Mouse (Mus musculus) yolk sac, embryonic 10.5 days (tissue): ENCODE results near the gene 1500009C09Rik.

ENCODE experiments used
- DNase-seq: peaks from one replicate; pipeline ENCODE4 v3.0.0-alpha.2; 2017; ENCODE audit warnings: low spot score

1500009C09Rik gene

DNA sequence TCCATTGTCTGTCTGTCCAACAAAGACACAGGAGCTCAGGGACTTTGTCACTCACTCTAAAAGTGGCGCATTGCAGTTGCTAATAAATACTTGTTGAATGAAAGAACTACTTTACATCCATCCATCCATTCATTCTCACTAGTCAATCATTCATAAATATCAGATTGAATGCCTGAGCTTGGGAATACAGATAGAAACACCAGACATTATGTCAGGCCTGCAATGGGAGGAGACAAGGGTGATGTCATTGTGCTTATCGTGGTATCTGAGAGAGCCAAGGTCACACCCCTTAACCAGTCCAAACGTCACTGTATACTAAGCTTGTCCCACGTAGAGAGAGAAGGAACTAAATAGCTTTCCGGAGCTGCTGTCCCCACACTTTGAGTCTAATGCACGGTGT, at the start of gene 1500009C09Rik:
TSS of gene 1500009C09Rik (plus strand) at position 301 of the 400 bp plus-strand sequence.
- no peak for DNase-seq

DNA sequence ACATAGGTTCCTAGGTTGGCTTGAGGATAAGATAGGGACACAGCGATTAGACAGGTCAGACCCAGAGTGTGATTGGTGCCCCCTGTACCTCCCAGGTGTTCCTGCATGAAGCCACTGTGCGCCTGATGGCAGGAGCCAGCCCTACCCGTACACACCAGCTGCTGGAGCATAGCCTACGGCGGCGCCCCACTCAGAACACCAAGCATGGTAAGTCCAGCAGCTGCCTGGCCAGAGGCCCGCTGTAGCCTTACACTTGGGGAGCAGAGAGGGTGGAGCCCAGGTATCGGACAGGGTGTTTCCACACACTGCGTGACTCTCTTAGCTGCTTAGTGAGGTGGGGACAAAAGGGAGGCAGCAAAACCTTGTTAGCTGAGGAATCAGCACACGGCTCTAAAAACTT, 49.1 kb upstream of the 1500009C09Rik start:
- DNase-seq = no peak

DNA sequence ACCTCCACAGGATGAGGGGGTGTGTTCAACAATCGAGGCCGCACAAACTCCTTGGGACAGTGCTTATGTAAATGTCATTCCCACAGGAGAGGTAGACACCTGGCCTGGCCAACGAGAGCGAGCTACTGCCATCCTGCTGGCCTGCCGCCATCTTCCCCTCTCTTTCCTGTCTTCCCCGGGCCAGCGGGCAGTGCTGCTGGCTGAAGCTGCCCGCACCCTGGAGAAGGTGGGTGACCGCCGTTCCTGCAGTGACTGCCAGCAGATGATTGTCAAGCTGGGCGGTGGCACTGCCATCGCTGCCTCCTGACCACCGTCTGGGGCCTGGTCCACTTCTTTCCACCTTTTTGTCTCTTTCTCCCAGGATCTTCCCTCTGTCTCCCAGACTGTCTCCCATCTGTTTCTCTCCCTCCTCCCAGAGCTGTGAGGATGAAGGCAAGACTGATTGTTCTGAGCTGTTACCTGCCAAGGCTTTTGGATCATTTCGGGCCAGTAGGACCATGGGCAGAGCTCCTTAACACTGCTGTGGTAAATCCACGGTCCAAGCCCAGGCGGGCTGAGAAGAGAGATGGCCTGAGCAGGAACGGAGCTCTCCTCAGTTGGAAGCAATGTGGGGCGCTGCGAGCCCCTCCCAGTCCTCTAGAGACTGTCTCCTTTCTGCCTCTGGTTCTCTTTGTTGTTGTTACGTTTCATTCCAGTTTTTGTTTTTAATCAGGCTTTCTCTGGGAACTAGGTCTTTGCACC, 48.4 kb upstream of the 1500009C09Rik start:
- DNase-seq = no peak

DNA sequence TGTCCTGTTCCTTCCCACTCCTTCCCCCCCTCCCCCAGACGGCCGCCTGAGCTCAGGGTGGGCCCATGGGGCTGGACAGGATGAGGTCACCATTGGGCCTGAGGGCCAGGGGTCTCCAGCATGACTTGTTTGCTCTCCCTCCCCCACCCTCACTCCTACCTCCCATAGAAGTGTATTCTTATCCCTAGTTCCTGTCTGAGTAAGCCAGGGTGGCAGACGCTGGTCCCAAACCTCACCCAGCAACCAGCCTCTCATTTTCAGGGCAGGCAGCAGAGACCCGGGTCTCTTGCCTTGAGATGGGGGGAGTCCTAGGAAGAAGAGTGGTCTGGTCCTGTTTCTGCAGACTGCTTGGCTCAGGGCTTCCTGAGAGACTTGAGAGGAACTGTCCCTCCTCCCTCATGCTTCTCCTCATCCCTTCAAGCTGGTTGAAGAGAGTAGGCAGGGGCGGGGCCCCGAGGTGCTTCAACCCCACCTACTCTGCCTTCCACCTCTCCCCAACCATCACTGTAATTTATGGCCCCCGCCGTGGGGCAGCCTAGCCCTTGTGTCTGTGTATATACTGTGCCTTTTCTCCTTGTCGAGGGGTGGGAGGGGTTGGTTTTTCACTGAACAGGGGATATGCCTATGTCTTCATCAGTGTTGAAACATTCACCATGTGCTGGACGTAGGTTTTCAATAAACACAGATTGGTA, 47.4 kb upstream of the 1500009C09Rik start:
- no peak for DNase-seq

DNA sequence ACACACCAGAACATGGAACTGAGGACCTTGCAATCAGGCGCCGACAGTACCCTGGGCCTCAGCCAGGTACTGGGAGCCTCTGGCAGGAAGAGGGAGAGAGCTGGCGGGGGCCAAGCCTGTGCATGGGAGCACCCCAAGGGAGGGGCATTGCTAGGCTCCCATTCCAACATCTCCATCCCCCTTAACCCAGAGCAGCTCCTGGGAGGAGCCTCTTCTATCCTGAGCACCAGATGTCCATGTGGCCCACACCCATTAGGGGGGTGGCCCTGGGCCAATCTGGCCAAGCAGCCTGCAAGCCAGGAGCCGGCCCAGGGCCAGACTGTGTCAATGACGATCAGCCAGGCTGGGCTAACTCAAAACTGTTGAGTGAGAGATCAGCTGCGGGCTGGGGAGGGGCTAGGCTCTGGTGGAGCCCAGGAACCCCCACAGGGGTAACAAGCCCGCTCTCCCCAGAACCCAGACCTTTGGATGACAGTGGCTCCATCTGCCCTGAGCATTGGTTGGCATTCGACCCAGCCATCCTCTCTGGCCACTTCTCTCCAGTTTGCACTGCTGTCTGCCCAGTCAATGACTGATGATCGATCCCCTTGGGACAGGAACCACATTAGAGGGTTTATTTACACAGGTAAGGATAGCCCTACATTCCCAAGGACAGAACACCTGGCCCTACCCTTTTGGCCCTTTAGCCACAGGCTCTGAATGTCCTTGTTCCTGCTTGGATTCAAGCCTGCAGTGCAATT, 45.7 kb upstream of the 1500009C09Rik start:
- no peak for DNase-seq

DNA sequence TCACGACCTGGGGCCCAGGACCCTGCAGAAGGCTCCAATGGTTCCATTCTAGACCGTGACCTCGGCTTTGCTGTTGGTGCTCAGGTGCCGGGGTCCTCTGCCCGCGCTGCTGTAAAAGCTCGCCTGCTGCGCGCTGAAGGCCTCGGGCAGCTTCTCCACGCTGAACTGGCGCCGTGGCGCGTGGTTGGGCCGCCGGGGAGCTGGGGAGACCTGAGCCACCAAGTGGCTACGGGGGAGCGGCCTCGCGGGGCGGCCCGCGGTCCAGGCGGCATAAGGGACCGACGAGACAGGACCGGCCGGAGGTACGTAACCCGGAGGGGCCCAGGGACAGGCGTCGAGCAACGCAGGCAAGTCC, 45.1 kb upstream of the 1500009C09Rik start:
- DNase-seq = no peak

DNA sequence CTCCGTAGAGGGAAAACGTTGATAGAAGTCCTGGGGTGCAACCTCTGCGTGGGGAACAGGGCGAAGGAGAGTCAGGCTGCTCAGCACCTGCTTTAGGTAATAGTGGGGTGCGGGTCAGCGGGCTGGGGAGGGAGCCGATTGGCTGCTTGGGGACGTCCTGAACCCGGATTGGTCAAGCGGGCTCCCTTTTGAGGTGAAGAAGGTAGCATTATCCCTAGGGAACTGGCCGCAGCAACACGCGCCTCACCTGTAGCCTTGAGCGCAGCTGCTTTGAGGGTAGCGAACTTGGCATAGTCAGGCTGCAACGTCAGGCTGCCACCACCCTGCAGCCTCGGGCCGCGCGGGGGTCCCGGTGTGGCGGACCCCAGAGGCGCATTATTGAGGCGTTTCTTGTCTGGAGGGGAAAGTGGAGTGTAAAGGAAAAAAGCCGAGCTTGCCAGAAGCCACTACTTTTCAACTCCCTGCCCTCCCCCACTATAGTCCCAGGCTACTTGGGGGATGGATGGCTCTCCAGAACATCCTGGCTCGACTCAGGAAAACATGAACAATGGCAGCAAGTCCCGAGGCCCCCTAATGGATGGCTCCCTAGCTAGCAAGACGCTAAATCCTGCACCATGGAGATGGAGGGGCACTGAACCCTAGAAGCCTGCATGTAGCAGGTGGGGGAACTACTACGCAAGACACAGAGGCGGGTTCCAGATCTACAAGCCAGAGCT, 44.5 kb upstream of the 1500009C09Rik start:
- DNase-seq = no peak

DNA sequence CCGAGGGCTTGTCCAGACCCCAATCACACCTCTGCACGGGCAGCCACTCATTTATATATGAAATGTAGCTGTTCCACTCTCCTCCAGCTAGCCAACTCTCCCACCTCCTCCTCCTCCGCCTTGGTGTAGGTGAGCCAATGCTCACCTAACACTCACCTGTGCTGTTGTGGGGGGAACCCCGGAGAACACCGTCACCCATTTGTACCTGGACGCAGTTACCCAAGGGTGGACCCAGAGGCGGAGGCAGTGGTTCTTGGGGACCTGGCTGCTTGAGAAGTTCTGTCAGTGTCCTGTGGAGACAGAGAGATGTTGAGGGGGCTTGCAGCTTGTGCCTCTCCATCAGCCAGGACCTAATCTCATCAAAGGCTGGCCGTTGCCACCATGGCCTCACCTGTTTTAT, 43.9 kb upstream of the 1500009C09Rik start:
- DNase-seq = no peak

DNA sequence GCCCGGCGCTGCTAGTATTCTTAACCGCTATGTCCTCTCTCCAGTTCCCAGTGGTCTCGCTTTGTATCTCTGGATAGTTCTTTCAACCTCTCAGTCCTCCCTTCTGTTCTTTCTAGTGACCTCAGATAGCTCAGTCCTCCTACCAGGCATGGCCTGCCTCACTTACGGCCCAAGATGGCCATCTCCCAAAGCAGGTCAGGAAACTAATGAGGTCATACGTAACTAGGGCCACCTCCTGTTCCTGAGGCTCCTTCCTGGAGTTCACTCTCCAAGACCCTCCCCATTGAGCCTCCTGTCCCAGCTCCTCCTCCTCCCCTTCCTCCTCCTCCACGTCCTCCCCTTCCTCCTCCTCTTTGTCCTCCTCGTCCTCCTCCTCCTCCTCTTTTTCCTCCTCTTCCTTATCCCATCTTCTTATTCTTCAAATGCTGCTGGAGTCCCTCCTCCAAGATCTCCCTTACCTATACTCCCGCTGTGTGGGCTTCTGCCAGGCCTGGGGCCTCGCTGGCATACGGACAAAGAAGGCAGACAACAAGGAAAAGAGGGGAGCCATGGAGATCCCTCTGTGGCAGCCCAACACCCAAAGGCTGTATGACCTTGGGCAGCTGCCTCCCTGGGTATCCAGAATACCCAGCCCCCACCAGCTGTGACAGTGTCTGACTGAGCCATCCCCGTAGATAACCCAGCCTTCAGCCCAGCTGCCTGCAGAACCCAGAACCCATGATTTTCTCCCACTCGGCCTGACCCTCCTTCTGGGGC, 42.7 kb upstream of the 1500009C09Rik start:
- DNase-seq = no peak

DNA sequence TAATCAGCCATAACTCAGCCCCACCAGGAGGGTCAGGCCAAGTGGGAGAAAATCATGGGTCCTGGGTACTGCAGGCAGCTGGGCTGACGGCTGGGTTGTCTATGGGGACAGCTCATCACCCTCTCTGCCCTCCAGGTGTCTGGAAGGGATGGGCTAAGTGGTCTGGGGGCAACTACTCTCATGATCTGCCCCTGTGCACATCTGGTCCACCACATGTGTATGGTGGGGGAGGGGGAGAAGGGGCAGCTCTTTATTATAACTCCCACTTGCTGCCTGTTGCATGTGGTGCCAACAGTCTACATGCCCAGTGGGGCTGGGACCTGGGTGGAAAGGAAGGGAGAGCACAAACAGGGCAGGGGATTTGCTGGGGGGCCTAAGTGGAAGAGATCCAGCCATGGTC, 41.4 kb upstream of the 1500009C09Rik start:
- DNase-seq = no peak

DNA sequence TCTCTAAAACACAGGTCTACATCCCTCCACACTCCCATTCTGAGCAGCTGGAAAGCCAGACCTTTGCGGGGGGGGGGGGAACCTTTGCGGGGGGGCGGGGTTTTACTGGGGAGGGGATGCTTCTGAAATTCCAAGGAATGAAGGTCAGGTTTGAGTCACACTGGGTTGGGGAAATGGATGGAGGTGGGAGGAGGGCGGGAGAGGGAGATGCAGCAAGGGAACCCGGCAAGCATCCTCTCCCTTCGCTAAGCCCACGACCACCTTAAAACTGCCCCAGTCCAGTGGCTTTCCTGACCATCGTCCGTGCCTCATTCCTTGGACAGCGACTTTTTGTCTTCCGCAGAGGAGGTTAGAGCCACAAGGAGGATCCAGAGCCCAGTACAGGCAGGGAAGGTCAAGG, 40.9 kb upstream of the 1500009C09Rik start:
- no peak for DNase-seq

DNA sequence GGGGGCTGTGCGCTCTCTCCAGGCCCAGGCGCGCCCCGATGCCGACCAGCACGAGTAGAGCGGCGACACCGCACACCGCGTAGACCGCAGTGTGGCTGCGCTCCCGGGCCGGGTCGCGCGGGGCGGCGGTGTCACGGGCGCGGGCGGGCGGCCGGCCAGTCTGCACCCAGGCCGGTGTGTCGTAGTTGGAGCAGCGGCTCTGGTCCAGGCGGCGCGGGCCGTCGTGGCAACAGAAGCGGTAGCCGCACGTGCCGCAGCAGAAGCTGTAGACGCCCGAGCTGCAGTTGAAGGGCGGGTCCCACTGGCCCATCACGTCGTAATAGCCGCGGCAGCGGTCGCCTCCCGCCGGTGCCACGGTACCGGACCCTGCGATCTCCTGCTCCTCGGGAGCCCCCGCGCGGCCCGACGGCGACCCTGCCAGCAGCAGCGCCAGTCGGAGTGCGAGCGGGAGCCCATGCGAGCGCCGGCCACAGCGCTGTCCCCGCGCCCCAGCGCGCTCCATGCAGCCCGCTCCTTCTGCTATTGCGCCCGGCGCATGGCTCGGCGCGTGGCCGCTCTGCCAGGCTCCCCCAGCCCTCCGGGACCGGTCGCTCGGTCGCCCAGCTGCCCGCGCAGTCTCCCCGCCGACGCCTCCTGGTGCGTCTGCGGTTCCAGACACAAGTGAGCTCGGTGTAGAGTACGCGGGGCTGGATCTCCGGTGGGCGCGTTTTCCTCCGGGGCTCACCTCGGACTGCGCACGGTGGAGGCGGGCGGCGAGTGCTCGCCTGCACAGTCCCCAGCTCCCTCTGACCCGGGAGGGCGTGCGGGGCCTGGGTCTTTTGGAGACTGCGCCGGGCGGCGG, 40.1 kb upstream of the 1500009C09Rik start:
- DNase-seq = peak; percentile 31

DNA sequence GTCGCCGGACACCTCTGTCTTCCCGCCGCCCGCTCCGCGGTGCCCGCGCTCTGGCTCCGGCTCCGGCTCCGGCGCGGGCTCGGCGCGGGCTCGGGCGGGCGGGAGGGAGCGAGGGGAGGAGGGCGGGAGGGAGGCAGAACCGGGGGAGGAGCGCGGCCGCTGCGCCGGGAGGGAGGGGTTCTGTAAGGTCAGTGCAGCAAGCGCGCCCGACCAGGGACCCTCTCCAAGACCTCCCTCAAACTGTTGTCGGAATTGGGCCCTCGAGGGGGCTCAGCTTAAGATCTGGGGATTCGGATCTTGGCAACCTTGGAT, 39.5 kb upstream of the 1500009C09Rik start, which contains the start of gene Shisa8:
TSS of gene Shisa8 (minus strand) at position 64 of the 312 bp plus-strand sequence.
- DNase-seq = peak; percentile 32

DNA sequence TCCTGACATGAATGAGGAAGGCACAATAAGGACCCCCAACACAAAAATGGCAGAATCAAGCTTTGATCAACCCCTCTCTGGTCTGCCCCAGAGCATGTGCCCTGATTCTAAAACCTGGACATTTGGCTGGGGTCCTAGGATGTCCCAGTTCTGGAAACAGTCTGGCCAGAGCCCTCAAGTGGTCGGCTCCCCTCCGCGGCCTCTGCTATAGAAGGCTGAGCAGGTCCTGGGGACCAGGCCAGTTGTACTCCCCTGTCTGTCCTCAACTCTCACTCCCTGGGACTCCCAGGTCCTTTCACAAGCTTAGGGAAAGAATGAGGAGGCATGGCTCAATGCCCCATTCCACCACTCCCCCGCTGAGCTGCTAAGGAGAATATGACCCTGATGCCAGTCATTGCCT, 39.0 kb upstream of the 1500009C09Rik start:
- no peak for DNase-seq

DNA sequence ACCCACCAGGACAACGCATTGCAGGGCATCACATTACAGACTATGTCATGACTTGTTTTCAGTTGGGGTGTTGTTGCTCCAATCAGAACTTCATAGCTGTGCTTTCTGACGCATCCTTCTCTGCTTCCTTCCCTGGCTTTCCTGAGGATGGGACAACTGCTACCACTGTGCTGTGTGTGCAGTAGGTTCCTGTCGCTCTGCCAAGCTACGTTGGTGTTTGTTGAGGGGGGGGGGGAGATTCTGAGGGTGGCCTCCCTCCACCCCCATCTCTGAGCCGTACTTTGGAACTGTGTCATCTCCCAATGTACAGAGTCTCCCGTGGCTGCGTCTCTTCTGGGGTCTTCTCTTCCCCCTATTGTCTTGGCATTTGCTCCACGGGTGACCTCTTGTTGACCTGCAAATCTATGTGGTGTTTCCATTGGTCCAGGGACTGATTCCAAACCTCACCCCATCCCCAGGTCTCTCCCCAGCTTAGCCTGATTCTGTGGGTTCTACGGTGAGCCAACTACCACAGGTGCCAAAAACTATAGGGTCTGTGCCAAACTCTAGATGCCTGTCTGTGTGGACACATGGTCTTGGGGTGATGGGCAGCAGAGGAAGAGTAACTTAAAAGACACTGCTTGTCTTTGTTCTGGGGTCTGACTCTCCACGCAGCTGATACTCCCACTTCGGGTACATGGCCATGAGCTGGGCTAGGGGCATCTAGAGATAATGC, 36.7 kb upstream of the 1500009C09Rik start:
- DNase-seq = no peak

DNA sequence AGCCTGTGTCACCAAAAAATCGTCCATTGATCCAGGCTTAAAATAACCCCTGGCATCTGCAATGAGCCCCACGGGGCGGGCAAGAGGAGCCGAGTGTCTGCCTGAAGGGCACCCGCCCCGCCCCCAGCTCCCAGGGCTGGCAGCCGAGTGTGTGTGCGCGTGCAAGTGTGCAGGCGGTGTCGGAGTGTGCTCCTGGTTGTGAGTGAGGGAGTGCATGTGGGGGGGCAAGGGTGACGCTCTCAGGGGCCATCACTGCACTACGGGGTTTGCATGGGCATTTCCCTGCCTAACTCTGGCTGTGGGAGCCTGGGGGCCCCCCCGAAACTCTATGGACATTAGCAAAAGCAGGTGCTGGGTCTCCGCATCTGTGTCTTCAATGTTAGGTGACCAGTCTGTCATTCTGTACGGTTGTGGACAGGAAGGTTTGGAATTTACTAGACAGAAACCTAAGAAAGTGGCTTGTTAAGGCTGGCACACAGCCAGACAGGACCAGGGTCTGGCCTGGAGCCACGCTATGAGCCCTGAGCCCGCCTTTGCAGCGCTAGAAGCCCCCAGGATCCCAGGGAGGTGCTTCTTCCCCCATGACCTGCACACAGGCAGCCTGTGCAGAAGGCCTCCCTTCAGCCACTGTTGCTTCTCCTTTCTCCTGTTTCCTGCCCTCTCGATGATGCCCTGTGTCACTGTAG, 35.9 kb upstream of the 1500009C09Rik start:
- DNase-seq = no peak

DNA sequence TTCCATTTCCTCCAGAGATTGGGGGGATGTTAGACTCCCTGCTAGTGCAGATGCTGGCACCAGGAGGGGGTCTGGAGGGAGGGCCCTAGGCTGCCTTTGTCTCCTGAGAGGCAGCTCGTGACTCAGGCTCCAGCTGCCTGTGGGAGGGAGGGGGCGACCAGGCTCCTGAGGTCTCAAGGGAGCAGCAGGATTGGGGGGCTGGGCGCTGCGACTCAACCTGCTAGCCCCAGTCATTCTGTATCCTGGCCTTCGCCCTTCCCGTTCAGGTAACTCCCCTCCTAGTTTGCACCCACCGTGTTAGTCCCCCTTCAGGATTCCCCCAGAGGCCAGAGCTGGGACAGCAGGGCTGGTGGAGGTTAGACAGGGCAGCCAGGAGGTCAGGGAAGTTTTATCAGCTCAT, 35.2 kb upstream of the 1500009C09Rik start:
- DNase-seq = no peak

DNA sequence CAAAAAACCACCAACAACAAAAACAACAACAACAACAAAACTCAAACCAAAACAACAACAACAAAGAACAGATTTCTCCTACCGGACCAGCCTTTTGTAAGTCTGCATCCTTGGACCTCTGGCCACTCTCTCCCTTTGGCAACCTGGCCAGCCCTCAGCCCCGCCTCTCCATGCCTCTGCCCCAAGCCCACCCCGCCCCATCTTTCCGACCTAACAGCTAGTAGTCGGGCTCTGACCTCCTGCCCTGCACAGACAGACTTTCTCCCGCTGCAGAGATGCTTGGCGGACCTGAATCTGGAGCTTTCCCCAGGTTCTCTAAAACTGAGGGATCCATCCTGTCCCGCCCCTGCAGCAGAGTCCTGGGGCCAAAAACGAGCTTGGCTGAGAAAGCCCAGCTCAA, 34.2 kb upstream of the 1500009C09Rik start:
- no peak for DNase-seq
